Mouse (Mus musculus): ENCODE measurements around the gene Mgat5.
A peak's percentile ranks its signal among the peaks of the same experiment; 100 is the strongest.

Gene Mgat5

GRCm38 (mm10) chr1:127396569-127397349 lies 191.9 kb downstream of the Mgat5 start:
- no peak for DNase-seq

- no peak for DNase-seq
Measured at GRCm38 (mm10) chr1:127397396-127397795, 192.6 kb downstream of the Mgat5 start.

- no peak for DNase-seq
Measured at GRCm38 (mm10) chr1:127398186-127398585, 193.4 kb downstream of the Mgat5 start.

- DNase-seq, result peak; percentile 31 to 53
Measured at GRCm38 (mm10) chr1:127400198-127400597, 195.4 kb downstream of the Mgat5 start.

- no peak for DNase-seq
Measured at GRCm38 (mm10) chr1:127400666-127401065, 195.9 kb downstream of the Mgat5 start.

- no peak for DNase-seq
Measured at GRCm38 (mm10) chr1:127404655-127405054, 199.8 kb downstream of the Mgat5 start.

- DNase-seq, result peak in 1 of 2 experiments; percentile 33
Measured at GRCm38 (mm10) chr1:127408957-127409423, 204.2 kb downstream of the Mgat5 start.

GRCm38 (mm10) chr1:127409512-127409911 lies 204.7 kb downstream of the Mgat5 start:
- peak in 1 of 2 experiments; percentile 28 for DNase-seq

- peak; percentile 60 to 64 for DNase-seq
Measured at GRCm38 (mm10) chr1:127414500-127414899, 209.7 kb downstream of the Mgat5 start.

GRCm38 (mm10) chr1:127415896-127416295 lies 211.1 kb downstream of the Mgat5 start:
- no peak for DNase-seq

- no peak for DNase-seq
Measured at GRCm38 (mm10) chr1:127416971-127417370, 212.2 kb downstream of the Mgat5 start.

- DNase-seq, result peak in 1 of 2 experiments; percentile 26
Measured at GRCm38 (mm10) chr1:127418916-127419575, 214.2 kb downstream of the Mgat5 start.

GRCm38 (mm10) chr1:127419581-127419980 lies 214.8 kb downstream of the Mgat5 start:
- no peak for DNase-seq

- no peak for DNase-seq
Measured at GRCm38 (mm10) chr1:127420383-127420782, 215.6 kb downstream of the Mgat5 start.

- no peak for DNase-seq
Measured at GRCm38 (mm10) chr1:127420795-127421194, 216.0 kb downstream of the Mgat5 start.

GRCm38 (mm10) chr1:127422565-127422964 lies 217.8 kb downstream of the Mgat5 start:
- DNase-seq, result peak; percentile 75 to 83

- peak; percentile 42 to 61 for DNase-seq
Measured at GRCm38 (mm10) chr1:127425021-127425532, 220.3 kb downstream of the Mgat5 start.

- DNase-seq, result peak; percentile 68 to 79
Measured at GRCm38 (mm10) chr1:127430290-127430689, 225.5 kb downstream of the Mgat5 start.

GRCm38 (mm10) chr1:127434829-127435228 lies 230.0 kb downstream of the Mgat5 start:
- DNase-seq, result no peak

- DNase-seq, result no peak
Measured at GRCm38 (mm10) chr1:127437091-127437490, 232.3 kb downstream of the Mgat5 start.

GRCm38 (mm10) chr1:127439452-127439891 lies 234.7 kb downstream of the Mgat5 start:
- DNase-seq, result no peak

- DNase-seq, result no peak
Measured at GRCm38 (mm10) chr1:127441007-127441406, 236.2 kb downstream of the Mgat5 start.

GRCm38 (mm10) chr1:127441736-127442135 lies 236.9 kb downstream of the Mgat5 start:
- DNase-seq, result no peak
